Mouse (Mus musculus) kidney, adult 2 months (tissue): ENCODE measurements around the gene Plekhn1. TPM values are rescaled to one million over a fixed set of nuclear protein-coding genes. Genes with fewer than 3 reads are reported as not detected.

Source experiments
- DNase-seq: peaks from one replicate; pipeline ENCODE4 v3.0.0; 2021
- H3K27ac ChIP-seq: fragments of 200-500 bp; 2 replicates; pipeline ENCODE4 v1.5.1; 2012; ENCODE audit warnings: low read depth, low read length, control low read depth, inconsistent platforms; ENCODE audit not compliant: insufficient read depth
- H3K27me3 ChIP-seq: fragments of 200-500 bp; replicated peaks from 2 replicates; pipeline ENCODE4 v1.6.1; 2012; ENCODE audit warnings: mild to moderate bottlenecking, moderate library complexity, low read length, inconsistent platforms; ENCODE audit not compliant: control insufficient read depth, insufficient read depth
- H3K36me3 ChIP-seq: fragments of 200-500 bp; 2 replicates; pipeline ENCODE4 v1.6.1; 2012; ENCODE audit warnings: mild to moderate bottlenecking, moderate library complexity, low read length, inconsistent platforms; ENCODE audit not compliant: control insufficient read depth, insufficient read depth
- H3K4me1 ChIP-seq: fragments of 200-500 bp; 2 replicates; pipeline ENCODE4 v1.6.1; 2011; ENCODE audit warnings: low read length; ENCODE audit not compliant: control insufficient read depth, insufficient read depth
- H3K4me3 ChIP-seq: fragments of 200-500 bp; 2 replicates; pipeline ENCODE4 v1.5.1; 2011; ENCODE audit warnings: mild to moderate bottlenecking, low read depth, low read length, control low read depth; ENCODE audit not compliant: insufficient read depth
- CTCF ChIP-seq: fragments of 200-500 bp; conservative IDR thresholded peaks from 2 replicates; pipeline ENCODE4 v1.5.1; 2011; ENCODE audit warnings: low read depth, mild to moderate bottlenecking, control low read depth, low read length, moderate library complexity, mixed read lengths; ENCODE audit not compliant: insufficient read depth, insufficient read length
- POLR2A ChIP-seq: fragments of 200-500 bp; IDR thresholded peaks from one replicate; pipeline ENCODE4 v1.6.1; 2011; ENCODE audit warnings: low read depth, low read length, control low read depth
- WGBS: fragments of 180-500 bp; shearing (Covaris S2); methylation state at CpG from one replicate; pipeline ENCODE4 v1.1.7; 2018; 5-methylcytosine and 5-hydroxymethylcytosine counted together
- polyA plus RNA-seq: library from polyadenylated mRNA; depleted of rRNA; stranded (reverse); fragments of >200 nt; gene quantifications from 2 replicates; pipeline ENCODE4 v1.2.3, GENCODE M21; 2012

The Plekhn1 gene
- polyA plus RNA-seq, 1 experiment: 34.8 TPM

DNA sequence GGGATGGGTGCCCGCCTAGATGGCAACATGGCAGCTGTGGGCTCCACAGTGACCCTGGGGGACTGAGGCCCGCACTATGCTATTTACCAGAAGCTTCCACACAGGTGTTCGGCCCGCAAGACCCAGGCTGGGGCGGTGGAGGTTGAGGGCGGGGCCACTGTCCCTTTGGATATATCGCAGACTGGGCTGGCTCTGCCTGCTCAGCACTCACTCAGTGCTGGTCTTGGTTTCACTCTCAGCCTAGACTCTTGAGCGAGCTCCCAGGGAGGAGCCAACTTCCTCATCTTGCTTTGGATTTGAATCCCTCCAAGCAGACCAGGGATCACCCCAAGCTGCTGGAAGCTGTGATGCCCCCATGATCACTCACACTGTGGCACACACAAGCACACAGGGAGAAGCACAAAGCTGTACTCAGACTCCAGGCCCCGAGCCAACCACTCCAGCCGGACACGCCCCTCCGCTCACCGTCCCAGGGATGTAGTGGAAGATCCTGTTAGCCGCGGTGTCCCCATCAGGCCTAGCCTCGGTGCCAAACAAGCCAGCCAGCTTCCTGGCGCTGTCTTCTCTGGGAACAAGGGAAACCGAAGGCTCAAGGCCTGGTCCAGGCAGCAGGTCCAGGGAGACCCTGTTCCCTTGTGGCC is 6.8 kb downstream of the Plekhn1 start:
- peak; percentile 35 for DNase-seq
- Histone ChIP-seq H3K27me3 (no peaks in the 10 kb centered on the region), H3K36me3 (no peaks in the 10 kb centered on the region), H3K27ac (no peak overlapping the region), H3K4me3 (peak overlapping the region; percentile 15; the same call in 1 of the 2 replicates), H3K4me1 (no peaks in the 10 kb centered on the region)
- 47% methylated on average over 18 of the region's 18 CpGs for WGBS
- TF ChIP-seq POLR2A (no peak), CTCF (no peak)

DNA sequence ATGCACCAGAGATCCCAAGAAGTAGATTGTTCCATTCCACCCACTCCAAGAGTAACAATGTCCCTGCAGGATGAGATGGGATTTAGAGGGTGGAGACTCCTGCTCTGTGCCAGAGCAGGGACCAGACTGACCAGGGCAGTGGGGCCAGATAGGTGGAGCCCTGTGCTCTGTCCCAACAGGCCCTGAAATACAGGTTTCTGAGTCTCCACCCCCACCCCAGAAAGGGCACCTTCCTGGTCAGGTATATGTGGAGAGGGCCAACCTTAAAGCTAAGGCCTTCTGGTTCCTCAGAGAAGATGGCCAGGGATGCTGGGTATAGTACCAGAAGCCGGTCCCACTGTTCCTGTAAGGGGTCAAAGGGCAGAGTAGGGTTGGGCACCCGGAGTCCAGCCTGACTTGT is 10.4 kb downstream of the Plekhn1 start:
- Histone ChIP-seq H3K4me1 (no peaks in the 10 kb centered on the region), H3K36me3 (no peaks in the 10 kb centered on the region), H3K27me3 (no peaks in the 10 kb centered on the region), H3K27ac (no peak overlapping the region), H3K4me3 (no peak overlapping the region)
- WGBS: 78% methylated on average over 2 of the region's 2 CpGs
- TF ChIP-seq CTCF (no peak), POLR2A (no peak)
- DNase-seq: no peak

DNA sequence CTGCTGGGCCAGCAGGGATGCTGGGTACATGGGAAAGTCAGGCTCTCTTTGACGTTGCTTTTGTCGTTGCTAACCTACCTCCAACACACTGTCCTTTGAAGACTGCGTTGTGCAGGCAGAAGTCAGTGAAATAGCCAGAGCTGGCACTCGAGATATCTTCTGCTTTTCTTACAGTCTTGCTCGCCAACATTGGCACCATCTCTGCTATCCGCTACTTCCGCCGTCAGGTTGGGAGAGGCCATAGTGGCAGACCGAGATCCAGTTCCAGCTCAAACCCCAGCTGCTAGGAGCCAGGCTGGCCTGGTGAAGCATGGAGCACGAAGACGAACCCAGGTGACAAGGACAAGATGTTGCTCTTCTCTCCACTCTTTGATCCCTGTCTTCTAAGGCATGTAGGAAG is 14.7 kb downstream of the Plekhn1 start:
- 88% methylated on average over 11 of the region's 11 CpGs for WGBS
- Histone ChIP-seq H3K4me3 (no peak overlapping the region), H3K4me1 (no peaks in the 10 kb centered on the region), H3K36me3 (no peaks in the 10 kb centered on the region), H3K27ac (no peak overlapping the region), H3K27me3 (no peaks in the 10 kb centered on the region)
- no peak for TF ChIP-seq CTCF
- TF ChIP-seq POLR2A: no peak
- DNase-seq: no peak

DNA sequence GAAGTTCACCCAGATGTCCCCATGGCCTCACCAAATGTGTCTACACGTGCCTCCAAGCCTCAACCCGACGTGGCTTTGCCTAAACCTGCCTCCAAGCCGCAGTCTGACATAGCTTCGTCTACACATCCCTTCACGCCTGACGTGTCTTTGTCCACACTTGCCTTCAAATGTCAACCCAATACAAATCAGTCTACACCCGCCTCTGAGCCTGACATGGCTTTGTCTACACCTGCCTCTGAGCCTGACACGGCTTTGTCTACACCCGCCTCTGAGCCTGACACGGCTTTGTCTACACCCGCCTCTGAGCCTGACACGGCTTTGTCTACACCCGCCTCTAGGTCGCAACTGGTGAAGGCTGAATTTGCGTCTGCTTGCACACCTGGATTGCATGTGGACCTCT is 16.8 kb downstream of the Plekhn1 start:
- no peak overlapping the region for H3K4me3 ChIP-seq
- DNase-seq: no peak
- WGBS: 88% methylated on average over 16 of the region's 16 CpGs

DNA sequence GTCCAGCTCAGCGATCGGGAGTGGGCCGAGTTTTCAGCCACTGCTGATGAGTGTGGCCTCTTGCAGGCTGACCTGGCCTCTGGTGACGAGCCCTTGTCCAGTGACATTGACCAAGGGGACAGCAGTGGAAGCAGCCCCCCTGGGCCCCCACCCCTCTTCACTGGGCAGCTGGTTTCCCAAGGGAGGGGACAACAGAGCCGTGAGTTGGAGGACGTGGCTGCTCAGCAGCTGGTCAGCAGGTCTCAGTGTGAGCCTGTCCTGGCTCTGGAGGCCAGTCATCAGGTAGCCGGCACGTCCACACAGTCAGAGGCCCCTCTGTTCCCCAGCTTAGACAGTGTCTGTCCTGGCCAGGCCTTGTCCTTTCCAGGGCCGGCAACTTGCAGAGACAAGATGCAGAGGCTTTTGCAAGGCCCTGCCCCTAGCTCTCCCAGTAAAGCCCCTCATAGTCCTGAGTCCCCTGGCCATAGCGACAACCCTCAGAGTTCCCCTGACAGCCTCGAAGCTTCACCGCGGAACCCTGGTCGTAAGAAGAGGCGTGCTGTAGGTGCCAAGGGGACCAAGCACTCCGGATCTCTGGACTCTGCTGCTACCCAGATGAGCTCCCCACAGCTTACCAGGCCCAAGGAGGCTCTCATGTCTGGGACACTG is 17.5 kb downstream of the Plekhn1 start:
- H3K36me3 ChIP-seq: no peaks in the 10 kb centered on the region
- no peak overlapping the region for H3K4me3 ChIP-seq
- no peak for TF ChIP-seq CTCF
- TF ChIP-seq POLR2A: no peak
- no peak for DNase-seq
- no peaks in the 10 kb centered on the region for H3K4me1 ChIP-seq
- H3K27ac ChIP-seq: no peak overlapping the region
- no peaks in the 10 kb centered on the region for H3K27me3 ChIP-seq
- 81% methylated on average over 16 of the region's 16 CpGs for WGBS

More for the DNA sequence above, 16.8 kb downstream of the Plekhn1 start:
- Histone ChIP-seq H3K36me3 (no peaks in the 10 kb centered on the region), H3K4me1 (no peaks in the 10 kb centered on the region), H3K27ac (no peak overlapping the region), H3K27me3 (no peaks in the 10 kb centered on the region)
- no peak for TF ChIP-seq CTCF
- no peak for TF ChIP-seq POLR2A

DNA sequence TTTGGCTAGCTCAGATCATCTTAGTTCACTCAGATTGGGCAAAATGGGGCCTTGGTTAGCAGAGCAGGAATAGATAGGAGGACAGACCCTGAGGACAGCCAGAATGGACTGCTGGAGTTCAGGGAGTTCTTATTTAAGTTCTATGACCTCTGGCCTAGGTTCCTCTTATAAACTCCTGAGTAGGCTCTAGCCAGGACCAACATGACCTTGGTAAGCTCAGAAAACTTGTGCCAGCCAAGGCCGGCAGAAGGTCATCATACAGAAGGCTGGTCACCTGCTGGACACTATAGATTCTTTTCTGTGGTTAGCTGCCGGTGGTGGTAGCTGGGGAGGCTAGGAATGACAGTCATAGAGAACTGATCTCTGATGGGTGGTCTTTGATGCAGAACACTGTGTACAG is 18.5 kb downstream of the Plekhn1 start:
- TF ChIP-seq CTCF: no peak
- no peak for TF ChIP-seq POLR2A
- H3K4me1 ChIP-seq: no peaks in the 10 kb centered on the region
- H3K4me3 ChIP-seq: no peak overlapping the region; the same call in 1 of the 2 replicates
- 69% methylated on average over 2 of the region's 2 CpGs for WGBS
- H3K36me3 ChIP-seq: no peaks in the 10 kb centered on the region
- H3K27me3 ChIP-seq: no peaks in the 10 kb centered on the region
- no peak for DNase-seq
- peak overlapping the region; percentile 72 for H3K27ac ChIP-seq

DNA sequence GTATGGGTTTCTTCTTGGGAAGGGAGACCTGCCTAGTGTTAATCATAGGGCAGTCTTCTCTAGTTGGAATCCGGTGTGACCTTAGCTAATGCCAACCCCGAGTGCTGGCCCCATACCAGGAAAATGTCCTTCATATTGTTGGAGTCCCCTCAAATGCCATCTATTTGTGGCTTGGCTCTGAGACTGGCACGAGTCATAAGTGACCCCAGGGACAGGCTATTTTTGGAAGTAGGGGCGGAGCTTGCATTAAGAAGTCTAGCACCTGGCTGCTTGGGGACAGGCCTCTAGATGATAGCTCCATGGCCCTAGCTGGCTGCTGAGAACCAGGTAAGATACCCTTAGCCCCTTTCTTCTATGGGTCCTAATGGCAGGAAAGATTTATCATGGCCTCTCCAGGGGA is 19.0 kb downstream of the Plekhn1 start, which contains the start of gene Perm1:
Perm1 (plus strand) TSS at position 220 of the 400 bp plus-strand sequence.
- H3K27ac ChIP-seq: peak within 1 kb of the TSS; percentile 72
- TF ChIP-seq POLR2A (no peak), CTCF (no peak)
- 43% methylated on average over 4 of the region's 4 CpGs for WGBS
- H3K36me3 ChIP-seq: no peaks in the 10 kb centered on the region
- DNase-seq: peak; percentile 74
- no peak within 1 kb of the TSS; the same call in 1 of the 2 replicates for H3K4me3 ChIP-seq
- H3K4me1 ChIP-seq: no peaks in the 10 kb centered on the region
- H3K27me3 ChIP-seq: no peaks in the 10 kb centered on the region
